Mouse (Mus musculus) urinary bladder, postnatal 36 days (tissue): ENCODE results near the gene Acot6.

Experiments
- DNase-seq, 2 experiments: peaks; one replicate each; pipeline ENCODE4 v3.0.0; 2022; ENCODE audit warnings: low spot score in 2 of 2, mixed read lengths in 1 of 2

Acot6 gene

DNA sequence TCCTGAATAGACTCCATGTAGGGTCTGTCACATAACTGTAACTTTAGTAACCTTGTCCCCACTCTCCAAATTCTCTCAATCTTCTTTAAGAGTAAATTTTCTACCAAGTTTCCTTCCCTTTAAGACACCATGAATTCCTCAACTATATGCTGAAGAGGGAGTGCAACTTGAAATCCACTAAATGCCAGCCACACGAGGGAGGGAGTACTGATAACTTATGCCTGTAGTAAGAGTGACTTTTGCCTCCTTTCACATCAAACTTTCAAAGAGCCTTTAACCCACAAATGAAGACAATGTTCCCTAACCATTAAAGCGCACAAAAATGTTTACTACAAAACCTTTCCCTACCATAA is 1.0 kb downstream of the Acot6 start:
- DNase-seq = no peak

DNA sequence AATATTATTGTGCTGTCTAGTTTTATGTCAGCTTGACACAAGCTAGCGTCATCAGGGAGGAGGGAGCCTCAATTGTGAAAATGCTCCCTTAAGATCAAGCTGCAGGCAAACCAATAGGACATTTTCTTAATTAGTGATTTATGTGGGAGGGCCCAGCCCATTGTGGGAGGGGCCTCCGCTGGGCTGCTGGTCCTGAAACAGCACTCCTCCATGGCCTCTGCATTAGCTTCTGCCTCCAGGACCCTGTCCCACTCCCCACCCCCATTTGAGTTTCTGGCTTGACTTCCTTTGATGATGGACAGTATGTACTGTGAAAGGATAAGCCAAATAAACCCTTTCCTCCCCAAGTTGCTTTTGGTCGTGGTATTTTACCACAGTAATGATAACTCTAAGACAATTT is 6.6 kb downstream of the Acot6 start:
- no peak for DNase-seq

DNA sequence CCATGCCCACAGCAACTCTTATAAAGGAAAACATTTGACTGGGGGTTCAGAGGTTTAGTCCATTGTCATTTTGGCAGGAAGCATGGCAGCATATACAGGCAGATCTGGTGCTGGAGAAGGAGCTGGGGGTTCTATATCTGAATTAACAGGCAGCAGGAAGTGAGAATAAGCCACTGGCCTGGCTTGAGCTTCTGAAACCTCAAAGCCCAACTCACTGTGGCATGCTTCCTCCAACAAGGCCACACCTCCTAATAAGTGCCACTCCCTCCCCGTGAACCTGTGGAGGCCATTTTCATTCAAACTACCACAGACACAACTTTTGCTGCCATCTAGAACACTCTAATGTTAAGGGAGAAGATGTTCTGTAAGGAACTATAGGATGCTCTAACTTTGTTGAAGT is 7.2 kb downstream of the Acot6 start:
- DNase-seq = no peak

DNA sequence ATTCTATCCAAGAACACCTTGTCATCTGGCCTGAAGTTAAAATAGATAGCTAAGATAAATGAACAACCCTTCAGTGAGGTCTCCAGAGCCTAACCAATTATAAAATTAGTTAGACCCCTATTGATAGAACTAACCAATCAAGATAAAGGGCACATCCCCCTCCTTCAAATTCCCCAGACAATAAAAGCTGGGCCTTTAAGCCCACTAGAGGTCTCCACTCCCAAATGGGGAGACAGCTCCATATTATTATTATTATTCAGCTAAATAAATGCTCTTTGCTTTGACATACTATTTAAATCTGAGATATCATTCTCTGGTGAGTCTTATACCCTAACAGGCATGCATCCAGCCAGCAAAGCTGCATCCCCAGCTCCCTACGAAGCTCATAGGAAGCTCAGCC is 9.5 kb downstream of the Acot6 start:
- no peak for DNase-seq

DNA sequence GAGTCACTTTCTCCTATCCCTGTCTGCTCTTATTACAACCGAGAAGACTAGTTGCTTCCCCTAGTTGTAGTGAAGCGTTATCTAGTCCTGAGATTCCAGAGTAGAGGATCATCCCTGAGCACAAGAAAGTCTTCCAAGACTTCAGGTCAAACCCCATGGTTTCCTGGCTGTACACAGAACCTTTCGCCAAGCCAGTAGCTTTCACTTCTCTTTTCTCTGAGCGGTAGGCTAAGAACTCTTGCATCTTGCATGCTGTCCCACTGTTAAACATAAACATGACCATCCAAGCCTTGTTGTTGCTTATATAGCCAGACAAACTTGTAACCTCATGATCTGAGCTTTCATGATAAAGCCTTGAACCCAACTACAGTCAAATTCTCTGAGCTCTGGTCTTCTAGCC is 10.4 kb downstream of the Acot6 start:
- no peak for DNase-seq

DNA sequence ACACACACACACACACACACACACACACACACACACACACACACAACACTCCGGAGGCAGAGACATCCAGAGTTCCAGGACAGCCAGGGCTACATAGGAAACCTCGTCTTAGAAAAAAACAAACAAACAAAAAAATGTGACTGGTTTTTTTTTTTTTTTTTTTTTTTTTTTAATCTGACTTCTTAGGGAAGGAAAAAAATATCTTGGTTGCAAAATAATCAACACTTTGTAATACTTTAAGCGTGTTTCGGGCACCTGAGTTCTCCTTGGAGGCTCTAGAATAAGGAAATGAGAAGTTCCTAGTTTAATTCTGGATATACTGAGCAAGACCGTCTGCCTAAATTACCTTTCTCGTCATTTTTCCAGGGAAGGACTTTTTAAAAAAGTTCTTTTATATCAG is 13.2 kb downstream of the Acot6 start:
- no peak for DNase-seq

DNA sequence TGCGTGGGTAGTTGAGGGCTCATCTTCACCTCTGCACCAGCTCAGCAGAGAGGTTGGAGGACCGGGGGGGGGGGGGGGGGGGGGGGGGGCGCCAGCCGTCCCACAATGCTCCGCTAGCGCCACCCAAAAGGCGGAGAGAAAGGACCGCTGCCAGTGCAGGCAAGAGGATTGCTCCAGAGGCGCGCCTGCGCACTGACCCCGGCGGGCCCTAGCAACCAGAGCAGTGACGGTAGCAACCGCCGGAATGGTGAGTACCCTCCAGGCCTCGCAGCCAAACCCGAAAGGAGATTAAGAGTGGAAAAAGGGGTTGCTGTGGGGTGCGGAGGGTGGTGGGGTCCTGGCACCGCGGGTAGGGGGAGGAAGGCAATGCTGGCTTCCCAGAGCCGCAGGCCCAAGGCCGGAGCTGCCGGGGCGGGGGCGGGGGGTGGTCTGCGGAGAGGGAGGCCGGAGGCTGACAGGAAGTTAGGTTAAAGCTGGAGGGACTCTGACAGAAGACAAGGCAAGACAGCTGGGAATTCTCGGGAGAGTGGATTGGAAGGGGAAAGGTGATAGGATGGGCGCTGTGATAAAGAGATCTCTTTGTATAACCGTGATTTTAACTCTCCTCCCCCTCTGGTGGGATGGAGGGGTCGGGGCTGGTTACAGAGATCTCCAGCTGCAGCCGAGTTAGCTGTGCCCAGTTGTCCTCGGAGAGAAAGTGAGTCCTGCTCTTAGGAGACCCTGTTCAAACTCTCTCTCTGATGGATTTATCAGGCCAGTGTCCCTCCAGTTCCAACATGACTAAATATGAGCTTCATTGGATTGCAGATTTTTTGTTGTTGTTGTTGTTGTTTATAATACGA is 13.9 kb downstream of the Acot6 start, which contains the start of gene Dnal1:
Dnal1 (plus strand) TSS at position 214 of the 842 bp plus-strand sequence.
- peak; percentile 68 to 89 for DNase-seq

DNA sequence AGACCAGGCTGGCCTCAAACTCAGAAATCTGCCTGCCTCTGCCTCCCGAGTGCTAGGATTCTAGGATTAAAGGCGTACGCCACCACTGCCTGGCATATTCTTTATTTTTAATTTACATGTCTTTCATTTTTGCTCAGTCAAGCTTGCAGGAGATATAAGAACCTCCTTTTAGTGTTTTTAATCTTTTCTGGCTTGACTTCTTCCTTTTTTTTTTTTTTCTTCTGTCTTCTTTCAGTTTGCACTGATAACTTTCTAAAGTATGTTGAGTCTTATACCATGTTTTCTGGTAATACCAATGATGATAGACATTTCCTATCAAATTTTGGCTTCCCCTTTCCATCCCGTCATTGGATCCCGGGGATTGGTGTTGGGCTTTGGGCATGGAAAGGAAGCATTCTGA is 19.1 kb downstream of the Acot6 start:
- no peak for DNase-seq

DNA sequence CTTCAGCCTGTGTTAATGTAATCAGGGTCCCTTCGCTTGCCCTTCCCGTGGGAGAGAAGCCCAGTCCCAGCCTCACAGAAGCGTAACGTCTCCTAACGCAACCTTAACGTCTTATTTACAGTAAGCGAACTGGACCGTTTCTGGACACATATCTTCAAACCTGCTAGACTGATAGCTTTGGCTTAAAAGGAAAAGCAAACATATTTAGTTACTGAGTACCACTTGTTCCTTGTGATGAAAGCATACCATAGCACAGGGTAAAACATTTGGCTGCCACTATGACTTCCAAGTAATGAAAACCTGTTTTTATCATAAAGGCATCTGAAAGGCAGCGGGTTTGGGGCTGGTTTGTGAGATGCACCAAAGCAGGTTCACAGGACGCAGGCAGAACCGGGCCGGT is 25.4 kb downstream of the Acot6 start:
- no peak for DNase-seq

DNA sequence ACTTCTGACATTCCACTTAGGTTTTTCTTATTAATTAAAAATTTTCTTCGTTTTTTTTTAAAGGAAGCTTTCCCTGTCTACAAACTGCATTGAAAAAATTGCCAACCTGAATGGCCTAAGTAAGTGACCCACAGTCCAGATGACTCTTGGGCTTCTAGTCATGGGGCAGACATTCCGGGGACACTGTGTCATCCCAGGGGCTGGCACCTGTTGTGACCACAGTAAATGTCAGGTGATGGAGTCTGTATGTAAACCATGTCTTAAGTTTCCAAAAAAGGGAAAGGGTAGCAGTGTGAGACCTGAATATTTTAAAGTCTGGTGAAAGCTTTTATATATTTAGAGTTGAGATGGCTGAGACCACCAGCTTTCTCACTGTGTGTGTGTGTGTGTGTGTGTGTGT is 26.4 kb downstream of the Acot6 start:
- no peak for DNase-seq

DNA sequence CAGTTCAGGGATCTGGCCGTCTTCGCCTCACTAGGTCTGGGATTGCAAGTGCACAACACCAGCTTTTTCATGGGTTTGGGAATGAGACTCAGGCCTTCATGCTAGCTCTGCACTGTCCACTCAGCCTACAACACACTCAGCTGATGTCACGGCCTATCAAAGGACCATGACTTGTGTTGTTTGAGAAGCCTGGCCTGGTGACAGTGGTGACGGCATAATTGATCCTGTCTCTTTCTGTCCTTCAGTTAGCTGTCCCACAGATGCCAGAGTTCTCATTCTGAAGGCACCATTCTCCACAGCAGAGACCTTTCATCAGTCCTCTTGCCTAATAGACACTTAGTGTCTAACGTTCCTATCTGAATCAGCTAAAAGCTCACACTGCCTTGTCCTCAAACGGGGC is 28.1 kb downstream of the Acot6 start:
- DNase-seq = no peak

DNA sequence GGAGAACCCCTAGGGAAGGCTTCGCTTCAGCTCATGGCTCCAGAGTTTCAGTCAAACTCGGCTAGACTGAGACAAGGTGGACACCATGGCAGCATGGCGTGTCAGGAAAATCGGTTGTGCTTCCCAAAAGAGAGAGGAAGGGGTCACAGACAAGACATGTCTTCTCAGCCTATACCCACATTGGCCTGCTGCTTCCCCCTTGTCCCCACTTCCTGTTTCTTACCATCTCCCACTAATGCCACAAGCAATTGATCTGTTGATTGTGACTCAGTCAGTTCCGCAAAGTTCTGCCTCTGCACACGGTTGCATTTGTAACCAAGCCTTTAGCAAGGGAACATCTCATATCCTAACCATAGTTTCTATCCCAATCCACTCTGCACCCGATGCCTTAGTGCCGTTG is 29.5 kb downstream of the Acot6 start:
- no peak for DNase-seq

DNA sequence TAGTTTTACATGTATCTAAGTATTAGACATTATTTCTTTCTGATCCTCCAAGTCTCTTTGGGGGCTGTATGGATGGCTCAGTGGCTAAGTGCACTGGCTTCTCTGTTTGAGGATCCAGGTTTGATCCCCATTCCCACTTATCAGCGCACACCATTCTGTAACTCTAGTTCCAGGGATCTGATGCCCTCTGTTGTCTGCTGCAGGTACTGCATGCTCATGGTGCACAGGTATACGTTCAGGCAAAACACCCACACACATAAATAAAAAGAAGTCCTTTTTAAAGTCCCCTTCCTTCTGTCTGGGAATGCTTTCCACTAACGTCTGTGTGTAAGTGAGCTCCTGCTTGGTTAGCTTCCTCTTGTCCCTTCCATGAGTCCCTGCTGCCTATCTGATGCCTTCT is 31.8 kb downstream of the Acot6 start:
- no peak for DNase-seq

DNA sequence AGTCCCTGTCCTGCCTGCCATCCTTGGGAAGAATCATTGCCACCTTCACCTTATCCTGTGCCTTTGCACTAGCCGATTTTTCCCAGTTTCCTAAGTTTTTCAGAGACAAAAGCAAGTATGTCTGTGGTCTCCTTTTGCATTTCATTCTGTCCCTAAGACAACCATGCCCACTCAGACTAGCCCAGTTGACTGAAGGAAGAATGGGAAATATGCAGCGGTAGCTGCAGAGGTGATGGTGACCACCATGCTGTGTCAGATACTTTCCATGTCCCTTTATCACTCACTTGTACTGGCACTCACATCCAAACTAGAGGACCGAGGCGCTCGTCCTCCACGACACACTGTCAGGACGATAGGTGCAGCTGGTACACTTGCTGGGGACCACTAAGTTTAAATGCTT is 36.7 kb downstream of the Acot6 start:
- DNase-seq = no peak

DNA sequence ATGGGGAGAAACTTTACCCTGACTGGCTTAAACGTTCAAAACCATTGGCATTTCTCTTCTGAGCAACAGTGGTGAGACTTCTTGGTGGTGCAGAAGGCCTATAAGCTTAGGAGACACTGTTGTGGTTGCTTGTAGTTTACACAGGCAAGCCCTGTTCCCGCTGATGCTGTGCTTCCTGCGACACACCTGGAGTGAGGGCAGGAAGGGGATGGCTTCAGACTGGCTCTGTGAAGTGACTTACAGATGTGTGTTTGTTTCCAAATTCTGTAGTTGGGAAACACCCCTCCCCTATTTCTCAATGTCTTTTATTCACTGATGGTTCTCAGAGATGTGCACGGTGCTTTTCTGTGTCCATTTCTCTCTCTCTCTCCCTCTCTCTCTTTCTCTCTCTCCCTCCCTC is 39.7 kb downstream of the Acot6 start:
- DNase-seq = no peak

DNA sequence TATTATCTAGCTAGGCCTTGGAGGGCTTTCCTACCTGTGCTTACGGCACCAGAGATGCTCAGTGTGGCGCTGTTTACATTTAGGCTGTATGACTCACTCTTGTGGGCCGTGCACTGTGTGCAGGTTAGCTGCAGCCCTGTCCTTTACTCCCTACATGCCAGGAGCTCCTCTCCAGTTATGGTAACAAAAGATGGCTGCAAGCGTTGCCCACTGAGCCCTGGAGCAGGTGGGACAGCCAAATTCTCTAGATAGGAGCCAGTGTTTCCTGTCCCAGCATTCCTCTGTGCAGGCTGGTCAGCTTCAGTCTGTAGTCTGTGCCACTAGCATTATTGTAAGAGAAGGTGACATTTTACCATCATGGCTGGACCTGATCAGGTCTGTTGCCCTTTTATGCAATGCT is 40.8 kb downstream of the Acot6 start:
- no peak for DNase-seq

DNA sequence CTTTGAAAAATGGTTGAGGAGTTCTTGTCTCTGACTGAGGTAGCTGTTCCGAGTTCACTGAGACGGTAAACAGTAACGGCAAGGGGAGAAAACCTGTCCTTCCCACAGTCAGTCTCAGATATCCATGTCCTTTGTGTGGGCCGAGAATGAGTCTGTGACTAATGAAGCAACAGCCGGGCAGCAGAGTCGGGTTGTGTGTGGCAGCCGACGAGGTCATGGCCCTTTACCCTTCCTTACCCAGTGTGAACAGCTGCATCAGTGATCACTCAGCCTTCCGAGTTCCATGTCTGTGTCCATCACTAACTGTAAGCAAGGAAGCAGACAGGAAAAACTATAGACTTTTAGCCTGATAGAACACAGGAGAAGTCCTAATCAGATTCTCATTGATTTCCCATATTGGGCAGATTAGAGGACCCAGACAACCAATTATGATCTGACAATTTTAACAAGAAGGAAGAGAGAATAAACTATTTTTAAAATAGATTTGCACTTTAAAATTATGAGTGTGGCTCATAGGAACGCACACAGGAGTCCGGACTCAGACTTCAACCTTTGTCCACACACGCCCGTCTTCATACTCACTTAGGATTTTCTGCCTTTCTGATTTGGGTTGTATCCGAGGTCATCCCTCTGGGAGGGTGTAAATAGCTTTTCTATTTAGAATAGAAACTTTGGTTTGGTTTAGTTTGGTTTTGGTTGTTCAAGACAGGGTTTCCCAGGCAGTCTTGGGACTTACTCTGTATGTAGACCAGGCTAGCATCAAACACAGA is 42.0 kb downstream of the Acot6 start:
- no peak for DNase-seq

DNA sequence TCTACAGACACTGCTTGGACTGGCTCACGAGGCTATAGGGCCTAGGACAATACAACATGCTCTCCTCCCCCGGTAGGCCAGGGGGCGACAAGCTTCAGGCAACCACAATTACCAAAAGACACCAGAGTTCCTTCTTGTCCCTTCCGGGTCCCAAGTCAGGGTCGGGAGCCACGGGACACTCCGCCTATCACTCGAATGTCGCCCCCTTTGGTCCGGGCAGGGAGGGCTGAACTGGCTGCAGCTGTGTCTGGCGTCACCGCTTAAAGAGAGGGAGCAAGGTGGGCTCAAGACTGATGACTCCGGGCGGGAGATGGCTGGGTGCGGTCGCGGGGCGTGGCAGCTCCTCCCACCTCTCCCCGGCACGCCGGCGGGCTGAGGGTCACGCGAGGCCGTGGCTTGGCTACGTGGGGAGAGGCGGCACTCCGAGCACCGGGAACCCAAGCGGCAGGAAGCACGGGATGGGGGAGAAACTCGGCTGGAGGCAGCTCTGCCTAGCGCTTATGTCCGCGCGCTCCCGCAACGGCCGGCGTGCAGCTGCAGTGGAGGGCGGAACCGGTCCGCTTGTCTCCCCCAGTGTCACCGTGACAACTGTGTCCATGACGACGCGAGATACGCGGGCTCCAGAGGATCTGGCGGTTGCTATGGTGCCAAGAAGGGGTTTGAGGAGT is 47.6 kb downstream of the Acot6 start, which contains the start of gene Pnma1:
Pnma1 (minus strand) TSS at position 536 of the 668 bp plus-strand sequence.
- DNase-seq = peak in 1 of 2 experiments; percentile 48

DNA sequence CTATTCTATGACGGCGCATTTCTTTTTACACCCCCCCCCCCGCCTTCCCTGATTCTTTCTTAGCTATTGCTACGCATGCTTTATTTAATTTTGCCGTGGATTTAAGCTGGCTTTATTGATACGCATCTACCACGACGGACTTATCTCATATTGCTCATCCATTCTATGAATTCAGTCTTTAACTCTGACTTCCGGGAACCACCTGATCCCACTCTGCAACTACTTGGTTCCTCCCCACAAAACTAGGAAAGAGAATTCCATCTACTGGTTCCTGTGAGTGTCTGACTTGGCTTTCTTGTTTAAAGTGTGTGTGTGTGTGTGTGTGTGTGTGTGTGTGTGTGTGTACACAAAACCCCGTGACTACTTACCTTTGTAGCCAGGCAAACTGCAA is 48.2 kb downstream of the Acot6 start:
- no peak for DNase-seq

DNA sequence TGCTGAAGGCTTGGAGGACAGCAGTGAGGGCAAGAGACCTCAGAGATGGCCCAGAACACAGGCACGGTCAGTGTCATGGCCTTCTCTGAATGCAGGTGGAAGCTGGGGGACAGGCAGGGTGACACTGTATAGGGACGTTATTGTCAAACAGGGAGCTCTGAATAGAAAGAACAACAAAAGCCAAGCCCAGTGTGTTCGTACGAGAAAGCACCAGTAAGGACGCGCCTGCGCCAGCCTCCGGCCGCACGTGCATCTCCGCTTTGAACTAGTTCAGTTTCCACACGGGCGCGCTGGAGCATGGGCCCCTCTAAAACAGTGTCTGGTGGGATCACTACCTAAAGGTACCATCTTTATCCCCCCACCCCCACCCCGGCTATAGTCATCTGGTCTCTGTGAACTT is 49.5 kb downstream of the Acot6 start:
- DNase-seq = no peak

DNA sequence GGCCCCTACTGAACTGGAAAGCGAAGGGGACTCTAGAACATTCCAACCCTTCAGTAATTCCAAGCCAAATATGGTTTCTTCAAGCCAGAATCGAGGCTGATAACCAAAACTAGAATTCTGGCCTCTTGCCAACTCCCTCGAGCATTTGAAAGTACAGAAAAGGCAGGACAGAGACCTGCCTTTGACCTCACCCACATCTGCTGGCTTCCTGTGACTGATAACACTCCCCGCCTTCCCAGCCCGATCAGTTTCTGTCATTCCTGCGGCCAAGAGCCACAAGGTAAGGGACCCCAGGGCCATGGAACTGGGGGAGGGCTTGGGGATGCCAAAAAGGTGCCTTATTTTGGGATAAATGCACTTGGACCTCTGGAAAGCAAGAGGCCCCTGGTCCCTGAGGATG is 50.5 kb downstream of the Acot6 start:
- no peak for DNase-seq

DNA sequence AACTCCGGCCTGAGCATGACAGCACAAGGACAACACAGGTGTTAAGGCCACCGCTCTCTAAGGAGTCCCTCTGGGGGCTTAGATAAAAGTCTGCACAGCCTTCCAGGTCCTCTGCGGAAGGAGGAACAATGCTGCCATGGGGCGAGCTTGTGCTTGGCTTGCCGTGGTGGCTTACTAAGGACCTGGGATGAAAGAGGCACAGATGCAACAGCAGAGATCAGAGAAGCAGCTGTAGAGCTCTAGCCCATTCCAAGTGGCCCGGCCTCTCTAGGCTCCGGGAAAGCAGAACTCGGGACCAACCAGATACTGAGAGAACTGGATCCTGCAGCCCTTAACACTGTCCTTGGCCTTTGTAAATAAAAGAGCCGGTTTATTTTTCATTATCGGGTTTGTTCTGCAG is 51.5 kb downstream of the Acot6 start:
- DNase-seq = no peak
